Mouse (Mus musculus): Measurements from ENCODE around the gene Focad. TPM values are rescaled to one million over a fixed set of nuclear protein-coding genes. Genes with fewer than 3 reads are reported as not detected.

Gene Focad
- polyA plus RNA-seq, 1 experiment from 2014 or later = 17.6 TPM

GRCm38 (mm10) chr4:88197244-88197643 lies 102.8 kb downstream of the Focad start:
- WGBS = 92% methylated on average over 5 of the region's 5 CpGs
- no peaks in the 10 kb centered on the region for H3K36me3 ChIP-seq
- no peak overlapping the region for H3K27ac ChIP-seq (replicated peaks)

GRCm38 (mm10) chr4:88199186-88199585 lies 104.8 kb downstream of the Focad start:
- DNase-seq (ENCODE audit: low spot score) = no peak
- H3K36me3 ChIP-seq = no peaks in the 10 kb centered on the region
- WGBS = 89% methylated on average over 1 of the region's 1 CpGs
- no peak overlapping the region for H3K4me3 ChIP-seq
- H3K9me3 ChIP-seq (replicated peaks) = no peaks in the 10 kb centered on the region
- no peak overlapping the region for H3K27ac ChIP-seq (replicated peaks)
- H3K4me1 ChIP-seq = no peaks in the 10 kb centered on the region
- no peaks in the 10 kb centered on the region for H3K27me3 ChIP-seq (ENCODE audit: low read depth, poor library complexity, severe bottlenecking)

More at GRCm38 (mm10) chr4:88197244-88197643, 102.8 kb downstream of the Focad start:
- H3K9me3 ChIP-seq (replicated peaks) = no peaks in the 10 kb centered on the region
- no peak overlapping the region for H3K4me3 ChIP-seq
- no peaks in the 10 kb centered on the region for H3K27me3 ChIP-seq (ENCODE audit: low read depth, poor library complexity, severe bottlenecking)
- no peaks in the 10 kb centered on the region for H3K4me1 ChIP-seq
- no peak for DNase-seq (ENCODE audit: low spot score)

GRCm38 (mm10) chr4:88201047-88201446 lies 106.6 kb downstream of the Focad start:
- 95% methylated on average over 4 of the region's 4 CpGs for WGBS
- no peak overlapping the region for H3K4me3 ChIP-seq
- no peaks in the 10 kb centered on the region for H3K27me3 ChIP-seq (ENCODE audit: low read depth, poor library complexity, severe bottlenecking)
- no peaks in the 10 kb centered on the region for H3K9me3 ChIP-seq (replicated peaks)
- no peaks in the 10 kb centered on the region for H3K36me3 ChIP-seq
- H3K27ac ChIP-seq (replicated peaks) = no peak overlapping the region
- no peaks in the 10 kb centered on the region for H3K4me1 ChIP-seq
- DNase-seq (ENCODE audit: low spot score) = no peak

- H3K27ac ChIP-seq (replicated peaks) = no peak overlapping the region
- no peak overlapping the region for H3K4me3 ChIP-seq
- DNase-seq (ENCODE audit: low spot score) = no peak
- H3K4me1 ChIP-seq = peaks cover 2% of the 10 kb centered on the region; the same call in 1 of the 2 replicates
- H3K9me3 ChIP-seq (replicated peaks) = no peaks in the 10 kb centered on the region
- 95% methylated on average over 6 of the region's 6 CpGs for WGBS
- no peaks in the 10 kb centered on the region for H3K27me3 ChIP-seq (ENCODE audit: low read depth, poor library complexity, severe bottlenecking)
- H3K36me3 ChIP-seq = no peaks in the 10 kb centered on the region
Observed at GRCm38 (mm10) chr4:88208676-88209075, 114.2 kb downstream of the Focad start.

GRCm38 (mm10) chr4:88209351-88209814 lies 115.0 kb downstream of the Focad start:
- Histone ChIP-seq H3K27me3 (ENCODE audit: low read depth, poor library complexity, severe bottlenecking) (no peaks in the 10 kb centered on the region), H3K36me3 (no peaks in the 10 kb centered on the region), H3K9me3 (replicated peaks) (no peaks in the 10 kb centered on the region), H3K4me1 (peaks cover 2% of the 10 kb centered on the region; the same call in 1 of the 2 replicates), H3K4me3 (no peak overlapping the region), H3K27ac (replicated peaks) (no peak overlapping the region)
- DNase-seq (ENCODE audit: low spot score) = no peak
- WGBS = 89% methylated on average over 3 of the region's 3 CpGs

GRCm38 (mm10) chr4:88210602-88211001 lies 116.2 kb downstream of the Focad start:
- 90% methylated on average over 6 of the region's 6 CpGs for WGBS
- H3K27ac ChIP-seq (replicated peaks) = no peak overlapping the region

GRCm38 (mm10) chr4:88211200-88211885 lies 116.9 kb downstream of the Focad start:
- H3K27me3 ChIP-seq (ENCODE audit: low read depth, poor library complexity, severe bottlenecking) = no peaks in the 10 kb centered on the region
- H3K36me3 ChIP-seq = no peaks in the 10 kb centered on the region
- WGBS = 78% methylated on average over 2 of the region's 2 CpGs
- no peaks in the 10 kb centered on the region for H3K9me3 ChIP-seq (replicated peaks)
- H3K4me1 ChIP-seq = peaks cover 2% of the 10 kb centered on the region; the same call in 1 of the 2 replicates
- no peak overlapping the region for H3K27ac ChIP-seq (replicated peaks)
- DNase-seq (ENCODE audit: low spot score) = no peak
- no peak overlapping the region for H3K4me3 ChIP-seq

More at GRCm38 (mm10) chr4:88210602-88211001, 116.2 kb downstream of the Focad start:
- no peaks in the 10 kb centered on the region for H3K36me3 ChIP-seq
- no peak overlapping the region for H3K4me3 ChIP-seq
- H3K4me1 ChIP-seq = peaks cover 2% of the 10 kb centered on the region; the same call in 1 of the 2 replicates
- no peaks in the 10 kb centered on the region for H3K27me3 ChIP-seq (ENCODE audit: low read depth, poor library complexity, severe bottlenecking)
- H3K9me3 ChIP-seq (replicated peaks) = no peaks in the 10 kb centered on the region
- DNase-seq (ENCODE audit: low spot score) = no peak

- no peak for DNase-seq (ENCODE audit: low spot score)
- Histone ChIP-seq H3K36me3 (no peaks in the 10 kb centered on the region), H3K9me3 (replicated peaks) (no peaks in the 10 kb centered on the region), H3K4me1 (peaks cover 2% of the 10 kb centered on the region; the same call in 1 of the 2 replicates), H3K4me3 (no peak overlapping the region), H3K27ac (replicated peaks) (no peak overlapping the region), H3K27me3 (ENCODE audit: low read depth, poor library complexity, severe bottlenecking) (no peaks in the 10 kb centered on the region)
- 96% methylated on average over 3 of the region's 3 CpGs for WGBS
Observed at GRCm38 (mm10) chr4:88213895-88214294, 119.5 kb downstream of the Focad start.

GRCm38 (mm10) chr4:88218286-88218685 lies 123.9 kb downstream of the Focad start:
- DNase-seq (ENCODE audit: low spot score) = no peak
- Histone ChIP-seq H3K9me3 (replicated peaks) (no peaks in the 10 kb centered on the region), H3K4me1 (no peaks in the 10 kb centered on the region), H3K27ac (replicated peaks) (no peak overlapping the region), H3K4me3 (no peak overlapping the region), H3K27me3 (ENCODE audit: low read depth, poor library complexity, severe bottlenecking) (no peaks in the 10 kb centered on the region), H3K36me3 (no peaks in the 10 kb centered on the region)
- WGBS = 83% methylated on average over 6 of the region's 6 CpGs

- no peaks in the 10 kb centered on the region for H3K9me3 ChIP-seq (replicated peaks)
- no peaks in the 10 kb centered on the region for H3K27me3 ChIP-seq (ENCODE audit: low read depth, poor library complexity, severe bottlenecking)
- WGBS = 88% methylated on average over 2 of the region's 2 CpGs
- H3K36me3 ChIP-seq = no peaks in the 10 kb centered on the region
- H3K27ac ChIP-seq (replicated peaks) = no peak overlapping the region
- H3K4me3 ChIP-seq = no peak overlapping the region
- no peaks in the 10 kb centered on the region for H3K4me1 ChIP-seq
- DNase-seq (ENCODE audit: low spot score) = no peak
Observed at GRCm38 (mm10) chr4:88218797-88219196, 124.4 kb downstream of the Focad start.

GRCm38 (mm10) chr4:88231375-88231774 lies 136.9 kb downstream of the Focad start:
- Histone ChIP-seq H3K4me1 (no peaks in the 10 kb centered on the region), H3K36me3 (no peaks in the 10 kb centered on the region), H3K9me3 (replicated peaks) (no peaks in the 10 kb centered on the region), H3K27me3 (ENCODE audit: low read depth, poor library complexity, severe bottlenecking) (no peaks in the 10 kb centered on the region), H3K27ac (replicated peaks) (no peak overlapping the region), H3K4me3 (no peak overlapping the region)
- WGBS = 88% methylated on average over 3 of the region's 3 CpGs
- DNase-seq (ENCODE audit: low spot score) = no peak

GRCm38 (mm10) chr4:88235941-88236340 lies 141.5 kb downstream of the Focad start:
- H3K27me3 ChIP-seq (ENCODE audit: low read depth, poor library complexity, severe bottlenecking) = no peaks in the 10 kb centered on the region
- no peak overlapping the region for H3K4me3 ChIP-seq
- no peak overlapping the region for H3K27ac ChIP-seq (replicated peaks)
- no peaks in the 10 kb centered on the region for H3K9me3 ChIP-seq (replicated peaks)
- 77% methylated on average over 6 of the region's 6 CpGs for WGBS
- no peaks in the 10 kb centered on the region for H3K36me3 ChIP-seq
- DNase-seq (ENCODE audit: low spot score) = no peak
- H3K4me1 ChIP-seq = peaks cover 31% of the 10 kb centered on the region

GRCm38 (mm10) chr4:88236926-88237756 lies 142.7 kb downstream of the Focad start:
- H3K4me3 ChIP-seq = no peak overlapping the region
- no peaks in the 10 kb centered on the region for H3K27me3 ChIP-seq (ENCODE audit: low read depth, poor library complexity, severe bottlenecking)
- peaks cover 31% of the 10 kb centered on the region for H3K4me1 ChIP-seq
- DNase-seq (ENCODE audit: low spot score) = peak; percentile 16
- 52% methylated on average over 12 of the region's 12 CpGs for WGBS
- no peaks in the 10 kb centered on the region for H3K36me3 ChIP-seq
- H3K9me3 ChIP-seq (replicated peaks) = no peaks in the 10 kb centered on the region
- peak overlapping the region; percentile 46 for H3K27ac ChIP-seq (replicated peaks)
